In genomic region chr9:119653758-119654157, GRCm38 (mm10) we compare ENCODE assay signal across 20 mouse cellular contexts.
"Had no signal": no experiment of that assay in that cellular context is flagged by ENCODE, and none has a peak within 500 bp of the region (broad histone marks: within the 10 kb centered on the region; RNA-seq: fewer than 3 reads in every experiment).

No protein-coding gene starts in this region.

- H3K4me1 ChIP-seq: megakaryocyte, embryonic 14.5 days; midbrain, embryonic 10.5 days; midbrain, embryonic 13.5 days; neural tube, embryonic 13.5 days had no signal

- ATAC-seq: midbrain, embryonic 13.5 days; midbrain, embryonic 16.5 days had no signal

- DNase-seq: lung, adult 18-20 months; lung, embryonic 14.5 days; lung, postnatal 10 days; lung, postnatal 4 days; retina, postnatal 1 day; right cerebral cortex, adult 18-20 months; right cerebral cortex, postnatal 25 days; right cerebral cortex, postnatal 4 days; spleen, adult 18-20 months; thymus, adult 18-20 months; thymus, postnatal 14 days; thymus, postnatal 4 days had no signal

- H3K9ac ChIP-seq: liver, embryonic 14.5 days; lung, embryonic 14.5 days; midbrain, embryonic 13.5 days; neural tube, embryonic 13.5 days; neural tube, embryonic 15.5 days had no signal

- H3K4me2 ChIP-seq: lung, embryonic 14.5 days; midbrain, embryonic 13.5 days; neural tube, embryonic 13.5 days; neural tube, embryonic 15.5 days had no signal

- H3K27ac ChIP-seq: liver, embryonic 14.5 days; midbrain, embryonic 10.5 days; midbrain, embryonic 13.5 days; neural tube, embryonic 13.5 days; neural tube, embryonic 15.5 days had no signal

- H3K4me3 ChIP-seq: megakaryocyte, embryonic 14.5 days; midbrain, embryonic 10.5 days; midbrain, embryonic 13.5 days; myocyte; neural tube, embryonic 13.5 days; neural tube, embryonic 15.5 days had no signal

- H3K36me3 ChIP-seq: midbrain, embryonic 10.5 days; midbrain, embryonic 13.5 days; neural tube, embryonic 13.5 days; neural tube, embryonic 15.5 days had no signal

- H3K27me3 ChIP-seq: midbrain, embryonic 13.5 days; neural tube, embryonic 13.5 days; neural tube, embryonic 15.5 days had no signal

- H3K9me3 ChIP-seq: megakaryocyte, embryonic 14.5 days; midbrain, embryonic 10.5 days; midbrain, embryonic 13.5 days; neural tube, embryonic 13.5 days; neural tube, embryonic 15.5 days had no signal
